Mouse (Mus musculus) WW6 (cell line): ENCODE data around the gene Trpt1.
"Not testable (repeated sequence)": the region's sequence is repeated elsewhere in the genome, so short reads cannot be mapped to it uniquely, and the experiment has no call there.

ENCODE experiments used
- DNase-seq: peaks from one replicate; pipeline ENCODE4 v3.0.0-alpha.2; 2013; ENCODE audit warnings: low read depth, low spot score

Gene Trpt1

DNA sequence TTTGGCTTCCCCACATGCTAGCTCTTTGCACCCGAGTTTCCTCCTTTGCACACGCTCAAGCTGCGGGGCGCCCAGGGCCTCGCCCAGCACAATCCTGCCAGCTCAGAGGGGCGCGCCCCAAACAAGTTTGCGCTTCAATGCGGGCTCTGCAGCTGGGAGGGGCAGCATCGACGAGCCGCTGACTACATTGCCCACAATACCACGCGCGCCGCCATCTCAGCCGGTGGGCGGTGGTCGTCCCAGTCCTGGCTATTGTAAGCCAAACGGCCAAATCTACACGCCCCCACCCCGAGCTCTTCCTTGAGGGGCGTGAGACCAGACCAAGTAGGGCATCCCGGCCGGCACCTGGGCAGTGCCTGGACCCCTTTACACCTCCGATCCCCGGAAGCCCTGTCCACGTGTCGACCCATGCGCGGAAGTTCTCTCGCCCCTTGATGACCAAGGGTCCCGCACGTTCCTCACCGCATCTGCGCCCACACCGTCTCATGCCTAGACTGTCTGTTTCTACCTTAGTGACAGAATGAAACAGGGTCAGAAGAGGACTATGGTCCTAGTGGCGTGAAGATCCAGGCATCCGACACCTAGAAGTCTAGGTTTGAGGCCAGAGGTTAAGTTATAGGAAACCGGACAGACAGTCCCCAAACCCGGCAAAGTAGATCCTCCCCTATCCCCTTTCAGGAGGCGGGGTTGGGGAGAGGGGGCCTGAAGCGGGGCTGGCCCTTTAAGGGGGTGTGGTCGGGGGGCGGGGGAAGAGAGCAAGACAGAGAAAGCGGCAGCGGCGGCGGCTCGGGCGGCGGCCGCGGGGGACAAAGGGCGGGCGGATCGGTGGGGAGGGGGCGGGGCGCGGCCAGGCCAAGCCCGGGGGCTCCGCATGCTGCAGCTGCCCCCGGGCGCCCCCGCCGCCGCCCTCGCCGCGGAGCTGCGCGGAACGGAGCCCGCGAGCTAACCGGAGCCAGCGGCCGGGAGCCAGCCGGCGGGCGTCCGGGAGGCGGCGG, 21.4 kb upstream of the Trpt1 start, which contains the start of gene Ppp1r14b:
Gene Ppp1r14b, plus strand, starts transcription at position 758 of the 995 bp plus-strand sequence.
- DNase-seq = peak; percentile 70

DNA sequence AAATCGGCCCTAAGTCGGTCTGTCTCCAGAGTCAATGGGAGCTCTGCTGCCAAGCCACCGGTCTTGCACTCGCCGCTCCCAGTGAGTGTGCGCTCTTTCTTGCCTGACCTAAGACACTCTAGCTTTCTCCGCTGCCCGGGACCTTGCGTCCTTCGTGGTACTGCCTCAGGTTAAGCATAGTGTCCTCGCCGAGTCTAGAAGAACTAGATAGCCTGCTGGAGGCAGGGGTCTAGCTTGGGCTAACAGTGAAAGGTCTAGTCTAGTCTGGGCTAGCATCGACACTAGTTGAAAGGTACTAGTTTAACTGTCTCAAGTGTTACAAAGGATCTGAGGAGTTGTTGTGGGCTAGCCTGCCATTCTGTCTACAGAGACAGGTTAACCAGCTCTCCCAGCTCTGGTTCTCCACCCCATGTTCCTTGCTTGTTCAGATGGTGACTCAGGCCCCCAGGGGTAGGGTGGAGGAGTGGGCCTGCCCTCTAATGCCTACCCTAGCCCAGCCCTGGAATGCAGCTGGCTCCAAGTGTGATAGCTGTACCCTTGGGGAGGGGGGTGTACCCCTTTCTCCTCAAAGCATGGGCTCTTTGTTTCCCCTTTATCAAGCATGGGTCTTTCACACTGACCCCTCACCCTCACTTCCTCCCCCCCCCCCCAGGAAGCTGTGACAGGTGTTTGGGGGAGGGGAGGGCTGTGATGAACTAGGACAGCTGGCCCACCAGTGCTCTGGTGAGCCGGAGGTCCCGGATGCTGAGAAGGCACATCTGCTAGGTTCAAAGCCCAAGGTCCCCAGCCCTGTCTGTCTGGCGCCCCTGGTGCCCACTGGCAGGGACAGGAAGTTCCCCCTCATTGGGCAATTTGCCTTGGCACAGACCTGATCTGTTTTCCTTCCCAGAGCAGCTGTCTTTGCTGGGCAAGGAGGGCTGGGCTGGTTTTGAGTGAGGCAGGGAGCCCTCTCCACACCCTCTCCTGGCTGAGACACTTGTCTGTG, 20.1 kb upstream of the Trpt1 start, which contains the start of gene Plcb3:
Gene Plcb3, minus strand, starts transcription at position 934 of the 985 bp plus-strand sequence.
- no peak for DNase-seq

DNA sequence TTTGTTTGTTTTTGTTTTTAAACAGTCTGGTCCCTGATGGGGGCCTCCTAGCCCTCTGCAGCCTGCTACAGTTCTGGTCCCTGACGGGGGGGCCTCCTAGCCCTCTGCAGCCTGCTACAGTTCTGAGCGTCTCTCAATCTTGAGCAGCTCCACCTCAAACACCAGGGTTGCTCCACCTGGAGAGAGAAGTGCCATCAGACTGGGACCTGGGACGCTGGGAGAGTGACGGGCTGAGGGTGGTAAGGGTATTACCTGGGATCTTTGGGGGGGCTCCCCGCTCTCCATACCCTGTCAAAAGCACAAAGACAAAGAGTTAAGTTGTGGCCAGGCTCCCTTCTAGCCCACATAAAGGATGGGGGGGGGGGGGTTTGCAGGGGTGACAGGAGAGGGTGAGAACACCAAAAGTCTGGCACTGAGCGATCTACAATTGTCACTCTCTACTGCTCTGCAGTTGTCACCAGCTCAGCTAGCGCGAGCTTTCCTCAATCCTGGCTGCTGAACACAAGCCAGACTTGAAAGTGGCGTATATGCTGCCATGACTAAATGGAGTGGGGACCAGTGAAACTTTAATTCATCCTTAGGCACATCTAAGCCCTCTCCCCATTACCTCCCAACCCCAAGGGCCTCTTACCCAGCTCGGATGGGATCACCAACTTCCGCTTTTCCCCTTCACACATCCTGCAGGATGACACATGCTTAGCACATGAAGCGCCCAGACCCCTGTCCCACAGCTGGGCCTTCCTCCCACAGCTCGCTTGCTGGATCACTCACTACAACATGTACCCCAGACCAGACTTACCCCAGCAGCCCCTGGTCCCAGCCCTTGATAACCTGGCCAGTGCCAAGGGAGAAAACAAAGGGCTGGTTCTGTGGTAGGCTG, 17.9 kb upstream of the Trpt1 start:
- no peak for DNase-seq

DNA sequence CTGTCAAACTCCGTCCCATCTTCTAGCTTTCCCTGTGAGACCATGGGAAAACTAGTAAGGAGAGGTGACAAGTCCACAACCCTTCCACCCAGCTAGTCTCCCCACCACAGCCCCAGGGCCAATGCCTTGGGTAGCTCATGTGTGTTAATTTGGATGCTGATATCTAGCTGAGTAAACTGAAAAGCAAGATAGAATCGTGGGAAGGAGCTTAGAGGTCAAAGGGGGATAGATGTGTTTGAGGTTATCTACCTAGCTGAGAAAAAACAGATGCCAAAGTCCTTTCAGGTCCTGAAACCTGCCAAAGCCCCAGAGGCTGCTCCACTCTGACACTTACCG, 17.3 kb upstream of the Trpt1 start:
- no peak for DNase-seq

DNA sequence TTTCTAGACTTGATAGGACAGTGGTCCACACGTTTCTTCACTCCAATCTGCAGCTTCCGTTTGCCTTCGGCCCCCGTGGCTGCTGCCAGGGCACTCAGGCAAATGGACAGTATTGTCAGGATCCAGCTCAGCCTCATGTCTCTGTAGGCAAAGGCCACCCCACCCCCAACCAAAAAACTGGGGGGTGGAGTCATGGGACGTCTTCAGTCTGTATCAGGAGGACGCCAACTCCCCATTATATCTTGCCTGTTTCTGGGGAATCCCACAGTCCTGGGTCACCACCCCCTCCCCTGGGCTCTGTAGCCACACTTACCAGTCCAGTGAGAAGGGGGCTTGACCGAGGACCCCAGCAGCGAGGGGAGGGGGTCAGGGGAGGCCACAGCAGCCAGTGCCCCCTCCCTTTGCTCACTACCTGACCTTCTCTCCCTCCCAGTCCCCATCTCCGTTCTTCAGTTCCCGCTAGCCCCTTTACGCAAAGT, 16.9 kb upstream of the Trpt1 start:
- no peak for DNase-seq

DNA sequence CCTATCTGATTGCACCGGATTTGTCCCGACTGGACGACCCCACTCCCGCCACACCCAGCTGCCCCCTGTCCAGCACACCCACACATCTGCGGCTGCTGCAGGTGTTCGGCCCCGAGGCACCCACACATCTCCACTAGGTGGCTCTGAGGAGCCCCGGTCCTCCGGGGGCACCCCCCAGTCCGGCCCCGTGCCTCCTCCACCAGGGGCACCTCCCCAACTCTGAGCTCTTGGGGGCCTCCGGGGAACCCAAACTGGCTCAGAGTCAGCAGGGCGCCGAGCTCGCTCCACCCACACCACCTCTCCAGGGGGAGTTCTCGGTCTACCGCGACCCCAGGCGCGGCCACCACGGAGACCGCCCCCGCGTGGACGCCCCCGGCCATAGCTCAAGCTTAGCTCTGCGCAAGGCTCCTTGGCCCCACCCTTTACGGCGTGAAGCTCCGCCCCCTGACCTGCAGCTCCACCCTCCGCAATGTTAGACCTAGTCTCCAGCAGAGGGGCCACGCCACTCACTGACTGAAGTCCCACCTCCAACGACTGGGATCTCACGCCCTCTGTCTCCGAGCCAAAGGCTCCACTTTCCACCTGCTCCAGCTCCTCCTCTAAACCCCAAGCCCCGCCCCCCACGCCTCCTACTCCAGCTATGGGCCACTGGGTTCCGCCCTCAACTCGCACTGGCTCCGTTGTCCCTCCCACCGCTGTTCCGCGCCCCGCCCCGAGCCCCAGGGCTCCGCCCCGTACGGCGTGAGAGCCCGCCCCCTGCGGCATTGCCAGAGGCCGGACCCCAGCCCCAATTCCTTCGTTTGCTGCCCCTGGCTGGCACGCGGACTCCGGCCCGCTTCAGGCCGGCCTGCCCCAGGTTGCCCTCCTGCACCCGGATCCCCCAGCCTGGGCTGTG, 16.2 kb upstream of the Trpt1 start:
- DNase-seq = peak; percentile 97

DNA sequence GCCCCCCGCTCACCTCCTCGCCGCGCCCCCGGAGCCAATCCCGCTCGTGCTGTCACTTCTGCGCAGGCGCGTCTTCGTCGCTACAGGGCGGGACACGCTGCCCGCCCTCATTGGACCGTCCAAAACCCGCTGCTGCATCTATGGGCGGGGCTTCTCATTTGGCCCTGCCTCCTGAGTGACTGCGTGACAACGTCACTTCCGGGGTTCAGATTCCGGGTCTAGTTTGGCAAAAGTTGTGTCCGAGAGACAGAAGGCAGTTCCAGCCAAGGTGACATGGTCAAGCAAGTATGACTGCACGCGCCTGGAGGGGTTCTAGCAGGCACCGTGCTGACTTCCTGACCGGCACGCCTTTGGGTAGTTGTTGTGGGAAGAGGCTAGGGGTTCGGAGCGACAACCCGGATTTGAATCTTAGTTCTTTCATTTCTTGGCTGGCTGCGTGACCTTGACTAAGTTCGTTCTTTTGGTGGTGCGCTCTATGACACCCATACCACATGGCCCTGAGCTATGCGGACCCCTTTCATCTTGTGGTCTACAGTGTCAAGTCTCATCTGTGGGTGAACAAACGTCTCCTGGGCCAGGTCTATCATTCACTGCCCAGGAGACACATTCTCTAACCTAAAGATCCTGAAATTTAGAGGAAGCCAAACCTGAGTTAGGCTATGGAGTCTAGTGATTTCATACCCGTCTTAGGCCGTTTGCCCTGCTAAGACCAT, 15.4 kb upstream of the Trpt1 start, which contains the start of gene Fkbp2:
Gene Fkbp2, minus strand, starts transcription at position 121 of the 713 bp plus-strand sequence.
- peak; percentile 95 for DNase-seq

DNA sequence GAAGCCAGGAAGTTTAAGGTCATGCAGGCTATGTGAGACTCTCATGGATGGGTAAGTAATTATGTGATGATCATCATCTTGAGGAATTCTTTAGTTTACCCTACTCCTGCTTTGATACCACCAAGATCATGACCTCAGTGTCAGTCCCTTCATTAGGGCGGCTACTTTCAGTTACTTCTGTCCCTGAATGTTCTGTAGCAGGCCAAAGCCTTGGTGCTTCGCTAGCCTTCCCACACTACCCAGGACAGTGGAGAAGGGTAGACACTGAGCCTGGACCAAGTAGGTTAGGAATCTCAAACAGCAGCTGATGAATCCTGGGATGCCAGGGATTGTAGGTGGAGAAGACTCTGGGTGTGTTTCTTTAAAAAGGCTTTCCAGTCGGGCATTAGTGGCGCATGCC, 14.5 kb upstream of the Trpt1 start:
- no peak for DNase-seq

DNA sequence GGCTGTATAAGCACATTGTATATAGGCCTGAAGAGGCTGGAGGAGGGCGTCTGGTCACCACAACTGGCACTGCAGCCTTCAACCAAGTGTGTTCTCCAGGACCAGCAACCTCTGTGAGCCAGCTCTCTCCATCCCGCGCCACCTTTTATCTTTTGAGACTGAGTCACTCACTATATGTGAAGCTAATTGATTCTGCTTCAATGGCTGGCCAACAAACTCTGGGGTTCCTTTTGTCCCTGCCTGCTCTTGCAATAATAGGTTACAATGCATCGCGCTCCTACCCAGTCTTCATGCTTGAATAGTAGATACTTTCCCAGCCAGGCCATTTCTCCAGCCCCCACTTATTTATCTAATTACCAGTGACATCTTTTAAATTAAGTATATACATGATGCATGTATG, 12.3 kb upstream of the Trpt1 start:
- DNase-seq = no peak

DNA sequence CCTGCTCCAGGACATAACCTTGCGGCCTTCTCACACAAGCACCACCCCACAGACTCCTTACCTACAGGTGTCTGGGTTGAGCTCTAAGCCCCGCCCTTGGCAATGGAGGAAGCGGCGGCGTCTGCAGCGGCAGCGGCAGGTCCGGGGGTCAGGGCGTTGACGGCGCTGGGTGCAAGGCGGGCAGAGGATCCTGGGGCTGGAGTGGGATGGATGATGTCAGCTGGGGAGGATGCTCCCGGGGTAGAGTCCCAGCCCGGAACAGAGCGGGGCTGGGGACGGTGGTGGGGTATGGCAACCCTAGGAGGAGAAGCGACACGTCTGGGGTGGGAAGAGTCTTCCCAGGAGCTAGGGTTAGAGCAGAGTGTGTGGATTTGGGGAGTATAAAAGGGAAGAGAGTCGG, 10.6 kb upstream of the Trpt1 start:
- no peak for DNase-seq

DNA sequence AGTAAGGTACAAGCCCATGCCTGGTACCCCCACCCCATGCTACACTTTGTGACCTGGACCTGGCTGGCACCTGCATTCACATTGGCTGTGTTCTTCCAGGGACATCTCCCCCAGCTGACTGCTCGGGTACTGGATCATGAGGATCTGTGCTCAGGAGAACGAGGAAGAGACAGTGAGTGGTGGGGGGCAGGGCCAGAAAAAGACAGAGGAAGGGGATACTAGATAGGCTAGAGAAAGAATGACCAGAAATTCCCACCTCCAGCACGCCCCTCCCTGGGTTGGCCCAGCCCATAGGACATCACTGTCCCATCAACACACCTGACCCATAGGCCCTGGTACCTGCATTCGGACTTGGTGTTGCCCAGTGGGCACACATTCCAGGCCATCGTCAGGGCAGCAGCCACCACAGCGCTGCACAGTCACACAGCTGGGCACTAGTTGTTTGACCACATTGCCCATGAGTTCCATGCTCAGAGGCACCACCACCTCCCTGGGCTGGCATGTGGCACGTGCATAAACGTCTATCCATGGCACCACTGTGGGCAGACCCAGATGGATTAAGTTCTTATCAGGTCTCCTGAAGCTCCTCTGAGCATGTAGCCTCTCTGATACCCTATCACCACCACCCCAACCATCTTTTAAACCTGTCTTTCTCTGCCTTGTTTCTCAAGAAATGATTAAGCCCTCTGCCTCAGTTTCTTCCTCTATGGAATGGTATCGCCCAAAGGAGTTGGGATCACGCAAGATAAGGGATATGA, 9.8 kb upstream of the Trpt1 start:
- DNase-seq = no peak

DNA sequence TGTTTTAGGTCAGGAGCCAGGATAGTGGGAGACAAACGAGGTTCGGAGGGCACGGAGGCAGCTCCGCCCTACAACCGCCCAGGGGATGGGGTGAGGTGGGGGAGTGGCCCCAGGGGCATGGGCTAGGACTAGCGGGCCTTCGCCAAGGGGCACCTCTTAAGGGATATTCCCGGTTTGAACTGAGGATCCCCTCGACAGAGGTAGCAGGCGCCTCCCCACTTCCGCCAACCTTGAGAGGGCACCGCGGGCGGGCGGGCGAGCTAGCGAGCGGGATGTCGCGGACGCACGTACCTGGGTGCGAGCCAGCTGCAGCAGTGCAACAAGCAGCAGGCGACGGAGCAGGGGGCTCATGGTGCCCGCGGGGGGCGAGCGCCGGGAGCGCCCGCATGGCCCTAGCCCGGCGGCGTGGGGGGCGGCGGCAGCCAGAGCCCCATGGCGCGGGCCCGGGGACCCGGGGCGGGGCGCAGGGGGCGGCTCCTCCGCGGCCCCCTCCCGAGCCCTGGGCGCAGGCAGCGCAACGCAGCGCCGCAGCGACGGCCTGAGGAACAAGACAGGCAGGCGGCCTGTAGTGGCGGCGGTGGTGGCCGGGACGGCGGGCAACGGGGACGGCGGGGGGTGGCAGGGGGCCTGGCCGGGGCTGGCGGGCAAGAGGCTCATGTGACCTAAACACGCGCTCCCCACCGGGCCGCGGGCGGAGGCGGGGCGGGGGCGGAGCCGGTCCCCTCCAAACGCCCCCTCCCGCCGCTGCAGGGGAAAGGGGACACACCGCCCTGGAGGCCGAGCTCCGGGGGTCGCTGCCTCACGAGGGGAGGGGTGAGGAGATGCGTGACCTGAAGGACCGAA, 8.6 kb upstream of the Trpt1 start, which contains the start of gene Vegfb:
Gene Vegfb, minus strand, starts transcription at position 591 of the 843 bp plus-strand sequence.
- no peak for DNase-seq

DNA sequence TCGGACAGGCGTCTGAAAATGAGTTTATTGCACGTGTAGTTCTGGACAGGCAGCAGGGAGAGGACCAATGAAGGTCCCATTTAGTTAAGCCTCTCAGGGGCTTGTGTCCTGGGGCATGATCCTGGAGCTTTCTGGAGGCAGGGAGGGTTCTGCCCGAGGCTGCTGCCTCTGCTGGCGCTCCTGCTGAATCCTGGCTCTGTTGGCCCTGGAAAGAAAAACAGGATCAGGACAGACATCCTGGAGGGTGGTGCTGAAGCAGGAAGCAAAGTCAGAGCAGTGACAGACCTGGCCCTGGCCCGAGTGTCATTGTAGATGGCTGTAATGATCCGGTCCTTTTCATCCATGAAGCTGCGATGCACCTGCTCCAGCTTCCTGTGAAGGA, 8.0 kb upstream of the Trpt1 start:
- no peak for DNase-seq

DNA sequence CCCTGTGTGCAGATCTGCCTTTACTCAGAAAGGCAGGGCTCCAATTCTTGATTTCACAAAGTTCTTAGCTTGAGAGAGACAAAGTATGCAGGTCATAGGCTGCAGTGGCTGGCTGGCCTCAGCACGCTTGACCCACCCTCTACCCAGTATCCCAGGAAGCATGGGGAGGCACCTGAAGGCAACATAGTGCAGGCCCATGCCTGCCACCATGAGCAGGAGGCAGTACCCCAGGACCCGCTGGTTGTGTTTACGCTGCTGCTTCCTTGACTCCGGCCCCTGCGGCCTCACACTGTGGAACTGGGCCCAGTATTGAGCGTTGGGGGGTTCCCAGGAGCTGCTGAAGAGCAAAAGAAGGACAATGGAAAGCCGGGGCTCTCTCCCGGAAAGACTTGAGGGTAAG, 6.7 kb upstream of the Trpt1 start:
- no peak for DNase-seq

DNA sequence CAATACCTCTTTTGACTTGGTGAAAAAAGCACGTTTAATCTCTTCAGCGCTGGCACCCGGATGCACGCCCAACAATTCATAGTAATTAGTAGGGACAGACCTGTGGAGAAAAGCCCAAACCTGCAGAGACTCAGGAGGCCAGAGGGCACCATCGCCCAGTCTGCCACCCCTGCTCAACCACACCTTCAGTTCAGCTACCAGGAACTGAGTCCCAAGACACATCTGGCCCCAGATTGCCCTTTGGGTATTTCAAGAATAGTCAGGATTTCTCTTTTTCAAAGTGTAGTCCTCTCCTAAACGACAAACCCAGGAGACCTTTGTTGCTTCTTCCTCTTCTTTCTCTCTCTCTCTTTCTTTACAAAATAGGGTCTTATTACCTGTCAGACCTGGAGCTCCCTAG, 5.2 kb upstream of the Trpt1 start:
- DNase-seq = no peak

DNA sequence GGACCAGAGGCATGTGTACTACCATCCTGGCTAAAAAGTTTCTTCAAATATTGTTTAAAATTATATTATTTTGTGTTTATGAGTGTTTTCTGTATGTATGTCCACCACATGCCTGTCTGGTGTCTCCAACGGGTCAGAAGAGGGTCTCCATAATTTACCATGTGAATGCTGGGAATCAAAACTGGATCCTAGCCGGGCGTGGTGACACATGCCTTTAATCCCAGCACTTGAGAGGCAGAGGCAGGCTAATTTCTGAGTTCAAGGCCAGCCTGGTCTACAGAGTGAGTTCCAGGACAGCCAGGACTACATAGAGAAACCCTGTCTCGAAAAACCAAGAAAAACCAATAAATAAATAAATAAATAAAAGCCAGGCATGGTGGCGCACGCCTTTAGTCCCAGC, 4.8 kb upstream of the Trpt1 start:
- DNase-seq = not testable (repeated sequence)
